Mouse (Mus musculus) ovary, postnatal 36 days (tissue): ENCODE results near the gene Pmpcb.
A peak's percentile ranks its signal among the peaks of the same experiment; 100 is the strongest.

ENCODE experiments used
- DNase-seq: peaks from one replicate; pipeline ENCODE4 v3.0.0; 2022; ENCODE audit warnings: low spot score, mixed read lengths

Gene Pmpcb

GRCm38 (mm10) chr5:21732177-21732911 is 4.6 kb upstream of the Pmpcb start:
- no peak for DNase-seq

GRCm38 (mm10) chr5:21732930-21733329 is 4.0 kb upstream of the Pmpcb start:
- DNase-seq = peak; percentile 73

DNA sequence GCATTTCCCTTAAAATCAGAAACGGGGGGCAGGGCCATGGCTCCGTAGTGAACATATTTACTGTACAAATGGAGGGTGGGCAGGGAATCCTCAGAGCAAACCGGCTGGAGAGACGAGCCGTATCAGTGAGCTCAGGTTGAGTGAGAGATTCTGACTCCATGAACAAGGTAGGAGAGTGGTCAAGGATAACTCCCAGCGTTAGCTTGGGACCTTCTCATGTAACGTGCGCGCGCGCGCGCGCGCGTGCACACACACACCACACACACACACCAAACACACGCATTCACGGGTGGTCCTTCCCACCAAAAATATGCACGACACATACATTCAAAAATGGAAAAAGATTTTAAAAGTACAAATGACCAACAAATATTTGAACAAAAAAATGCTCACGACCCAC is 1.8 kb upstream of the Pmpcb start:
- DNase-seq = no peak

DNA sequence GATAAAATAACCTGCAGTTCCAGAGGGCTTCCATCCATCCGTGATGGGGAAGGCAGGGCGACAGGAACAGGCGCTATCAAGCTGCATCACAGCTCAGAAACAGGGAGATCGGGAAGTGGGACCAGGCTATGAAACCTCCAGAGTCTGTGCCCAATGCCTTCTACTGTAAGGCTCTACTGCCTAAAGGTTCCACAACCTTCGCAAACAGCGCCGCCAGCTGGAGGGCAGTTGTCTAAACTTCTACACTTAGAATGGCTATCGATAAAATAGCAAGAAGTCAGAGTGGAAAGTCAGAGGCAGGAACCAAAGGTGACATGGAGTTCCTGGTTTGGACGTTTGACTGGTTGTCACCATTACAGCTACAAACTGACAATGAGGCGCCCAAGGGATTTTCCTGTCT is 1.4 kb upstream of the Pmpcb start:
- peak; percentile 79 for DNase-seq

DNA sequence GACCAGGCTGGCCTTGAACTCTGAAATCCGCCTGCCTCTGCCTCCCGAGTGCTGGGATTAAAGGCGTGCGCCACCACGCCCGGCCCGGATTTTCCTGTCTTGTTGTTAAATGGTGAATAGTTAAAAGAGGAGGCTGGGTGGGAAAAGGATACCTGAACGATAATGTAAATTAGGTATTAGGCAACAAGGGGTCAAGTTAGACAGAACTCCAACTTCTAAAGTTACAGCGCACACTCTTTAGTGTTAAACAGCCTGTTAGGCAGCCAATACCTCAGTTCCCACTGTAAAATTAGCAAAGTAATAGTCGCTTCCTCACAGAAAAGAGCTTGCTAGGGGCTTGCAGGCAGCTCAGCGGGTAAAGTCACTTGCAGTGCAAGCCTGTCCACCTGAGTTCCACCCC is 895 bp upstream of the Pmpcb start:
- no peak for DNase-seq

DNA sequence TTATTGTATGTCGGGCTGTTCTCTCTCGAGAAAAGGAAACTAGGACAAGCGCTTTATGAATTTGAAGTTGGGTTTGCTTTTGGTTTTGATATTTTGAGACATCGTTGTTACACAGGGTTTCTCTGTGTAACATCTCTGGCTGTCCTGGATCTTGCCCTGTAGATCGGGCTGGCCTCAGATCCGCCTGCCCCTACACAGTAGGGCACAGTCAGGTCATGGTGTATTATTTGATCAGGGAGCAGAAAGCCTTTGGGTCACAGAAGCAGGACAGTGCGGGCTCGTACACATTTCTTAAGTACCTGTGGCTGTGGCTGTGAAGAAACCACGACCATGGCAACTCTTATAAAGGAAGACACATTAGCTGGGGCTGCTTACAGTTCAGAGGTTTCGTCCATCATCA is 679 bp downstream of the Pmpcb start:
- DNase-seq = no peak

DNA sequence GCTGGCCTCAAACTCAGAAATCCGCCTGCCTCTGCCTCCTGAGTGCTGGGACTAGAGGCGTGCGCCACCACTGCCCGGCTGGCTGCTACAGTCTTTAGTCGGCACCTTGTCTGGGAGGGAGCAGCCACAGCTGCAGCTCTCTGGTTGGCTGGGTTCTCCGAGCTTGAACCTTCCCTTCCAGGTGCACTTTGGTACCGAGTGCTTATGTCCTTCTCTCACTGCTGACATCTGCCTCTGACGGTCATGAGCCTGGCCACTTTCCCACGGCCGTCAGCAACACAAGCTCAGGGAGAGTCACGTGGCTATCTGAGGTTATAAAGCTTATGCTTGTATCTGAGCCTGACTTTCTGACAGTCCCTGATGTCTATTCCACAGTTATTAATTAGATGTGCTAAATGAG is 2.2 kb downstream of the Pmpcb start:
- no peak for DNase-seq

DNA sequence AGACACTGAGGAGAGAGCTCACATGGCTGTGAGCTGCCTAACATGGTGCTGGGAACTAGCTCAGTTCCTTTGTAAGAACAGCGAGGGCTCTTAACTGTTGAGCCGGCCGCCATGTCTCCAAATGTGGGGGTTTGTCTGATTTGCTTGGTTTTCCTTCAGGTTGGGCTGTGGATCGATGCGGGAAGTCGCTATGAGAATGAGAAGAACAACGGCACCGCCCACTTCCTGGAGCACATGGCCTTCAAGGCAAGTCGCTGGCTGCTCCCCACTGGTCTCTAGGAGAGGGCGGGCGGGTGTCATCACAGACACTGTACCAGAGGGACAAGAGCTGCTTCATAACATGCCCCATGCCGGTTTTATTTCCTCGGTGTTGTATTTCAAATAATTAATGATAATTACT is 2.9 kb downstream of the Pmpcb start:
- no peak for DNase-seq

DNA sequence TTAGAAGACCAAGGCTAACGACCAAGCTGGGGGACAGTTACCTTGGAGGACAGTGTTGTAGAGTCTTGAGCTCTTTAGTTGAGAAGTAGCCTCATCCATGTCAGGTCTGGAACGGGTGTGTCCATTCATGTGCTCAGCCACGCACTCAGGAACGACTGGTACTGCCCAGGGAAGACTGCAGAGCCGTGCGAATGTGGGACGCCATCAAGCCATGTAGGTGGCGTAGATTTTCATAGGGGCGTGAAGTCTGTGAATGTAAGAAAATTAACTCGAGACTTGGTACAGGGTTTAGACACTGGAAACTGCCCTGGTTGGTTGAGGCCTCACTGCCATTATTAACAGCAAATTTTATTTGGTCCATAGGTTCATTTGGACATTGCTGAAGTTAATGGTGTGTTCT is 6.7 kb downstream of the Pmpcb start:
- DNase-seq = no peak

DNA sequence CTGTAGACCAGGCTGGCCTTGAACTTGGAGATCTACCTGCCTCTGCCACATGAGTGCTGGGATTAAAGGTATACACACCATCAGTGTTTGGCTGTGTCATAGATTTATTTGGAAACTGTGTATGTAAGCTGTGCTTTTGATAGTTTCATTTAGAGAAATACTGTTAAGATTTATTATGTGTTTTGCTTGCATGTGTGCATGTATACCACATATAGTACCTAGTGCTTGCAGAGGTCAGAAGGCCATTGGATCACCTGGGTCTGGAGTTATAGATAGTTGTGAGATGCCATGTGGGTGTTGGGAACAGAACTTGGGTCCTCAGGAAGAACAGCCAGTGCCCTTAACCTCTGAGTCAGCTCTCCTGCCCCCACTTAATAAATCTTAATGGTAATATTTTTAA is 7.7 kb downstream of the Pmpcb start:
- DNase-seq = no peak

- DNase-seq = no peak
Observed at GRCm38 (mm10) chr5:21745966-21746365, 9.0 kb downstream of the Pmpcb start.

GRCm38 (mm10) chr5:21768506-21768905 is 31.6 kb downstream of the Pmpcb start:
- no peak for DNase-seq

- DNase-seq = no peak
Observed at GRCm38 (mm10) chr5:21769841-21770240, 32.9 kb downstream of the Pmpcb start.

GRCm38 (mm10) chr5:21776491-21776890 is 39.5 kb downstream of the Pmpcb start:
- DNase-seq = no peak

GRCm38 (mm10) chr5:21784161-21785052 is 47.5 kb downstream of the Pmpcb start:
- DNase-seq = no peak

- peak; percentile 90 for DNase-seq
Observed at GRCm38 (mm10) chr5:21785053-21785452, 48.1 kb downstream of the Pmpcb start, which contains the start of the genes Dnajc2 and Psmc2. Dnajc2 (minus strand) TSS chr5:21785251. Psmc2 (plus strand) TSS chr5:21785283.

DNA sequence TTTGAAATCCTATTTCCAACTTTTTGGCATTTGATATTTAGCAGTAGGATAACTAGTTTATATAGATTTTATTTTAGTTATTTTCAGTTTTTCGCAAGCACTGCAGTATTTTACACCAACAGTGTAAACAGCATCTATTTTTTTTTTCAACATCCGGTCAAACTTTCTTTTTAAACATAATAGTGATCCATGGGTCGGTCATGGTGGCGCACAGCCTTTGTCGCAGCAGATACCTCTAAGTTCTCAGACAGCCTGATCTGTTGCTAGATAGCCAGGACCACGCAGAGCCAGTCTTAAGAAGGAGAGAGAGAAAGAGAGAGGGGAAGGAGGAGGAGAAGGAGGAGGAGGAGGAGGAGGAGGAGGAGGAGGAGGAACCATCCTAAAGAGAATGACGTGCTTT is 48.8 kb downstream of the Pmpcb start:
- DNase-seq = no peak

- peak; percentile 90 for DNase-seq
Observed at GRCm38 (mm10) chr5:21786258-21787185, 49.6 kb downstream of the Pmpcb start.

DNA sequence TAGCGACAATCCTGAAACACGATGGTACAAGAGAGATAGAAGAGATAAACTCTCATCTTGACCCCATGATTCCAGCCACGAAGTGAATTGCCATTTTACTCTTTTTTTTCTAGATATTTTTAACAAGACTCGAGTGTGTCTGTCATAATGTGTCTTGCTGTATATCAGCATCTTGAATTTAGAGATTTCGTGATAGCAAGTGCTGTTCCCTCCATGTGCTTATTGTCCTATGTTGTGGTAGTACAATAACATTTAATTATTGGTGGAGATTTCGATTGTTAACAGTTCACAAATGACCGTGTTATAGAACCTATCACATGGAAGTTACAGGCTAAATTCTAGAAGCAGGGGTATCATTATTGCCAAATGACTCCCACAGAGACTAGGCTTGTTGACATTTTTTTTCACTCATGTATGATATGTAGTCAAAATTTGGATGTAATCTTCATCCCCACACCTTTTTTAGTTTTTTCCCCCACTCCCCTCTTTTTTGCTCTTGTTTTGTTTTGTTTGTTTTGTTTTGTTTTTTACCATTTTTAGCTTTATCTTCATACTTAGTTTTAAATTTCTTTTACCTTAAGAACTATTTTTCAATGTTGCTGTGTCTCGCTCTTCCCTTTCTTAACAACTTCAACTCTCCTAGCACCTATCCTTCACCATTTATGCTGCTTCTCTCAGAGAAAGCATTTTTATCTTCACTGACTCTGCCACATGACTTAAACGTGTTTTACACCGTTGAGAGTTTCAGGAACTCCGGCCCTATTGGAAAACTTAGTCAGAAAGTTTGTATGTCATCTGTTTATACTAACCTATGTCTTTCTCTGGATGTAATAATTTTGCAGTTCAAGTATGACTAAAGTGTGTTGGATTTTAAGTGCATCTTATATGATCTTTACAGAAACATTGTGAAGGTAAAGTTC is 50.5 kb downstream of the Pmpcb start:
- DNase-seq = no peak

DNA sequence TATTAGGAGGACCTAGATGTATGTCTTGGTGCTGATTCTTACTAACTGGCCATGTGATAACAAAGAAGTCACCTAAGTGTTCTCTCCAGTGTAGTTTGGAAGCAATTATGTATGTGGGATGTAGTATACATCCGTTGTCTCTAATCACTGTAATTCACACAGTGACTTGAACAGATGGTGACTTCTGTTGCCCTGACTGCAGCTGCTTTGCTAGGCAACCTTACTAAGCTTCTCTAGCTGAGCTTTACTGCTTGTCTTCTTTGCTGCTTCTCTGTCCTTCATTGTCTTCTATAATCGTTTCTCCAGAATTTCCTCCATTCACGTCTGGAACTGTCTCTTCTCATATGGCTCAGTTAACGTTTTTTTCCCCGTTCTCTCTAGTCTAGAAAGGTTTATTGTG is 52.1 kb downstream of the Pmpcb start:
- DNase-seq = no peak

DNA sequence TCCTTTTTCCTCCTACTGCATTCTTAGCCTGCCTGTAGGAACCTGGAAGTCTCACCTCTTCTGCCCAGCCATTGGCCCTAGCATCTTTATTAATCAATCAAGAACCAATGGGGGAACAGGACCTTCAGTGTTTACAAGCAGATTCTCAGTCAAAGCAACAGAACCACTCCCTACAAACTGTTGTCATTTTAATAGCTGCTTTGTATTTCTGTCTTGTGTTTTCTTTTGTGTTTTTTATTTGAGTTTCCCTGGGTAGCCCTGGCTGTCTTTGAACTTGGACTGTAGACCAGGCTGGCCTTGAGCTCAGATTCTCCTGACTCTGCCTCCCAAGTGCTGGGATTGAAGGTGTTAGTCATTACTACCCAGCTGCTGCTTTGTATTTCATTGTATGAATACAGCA is 55.2 kb downstream of the Pmpcb start:
- DNase-seq = no peak
